Mouse (Mus musculus): Measurements from ENCODE around the gene Otx2. TPM values are rescaled to one million over a fixed set of nuclear protein-coding genes. Genes with fewer than 3 reads are reported as not detected.

Gene Otx2
- total RNA-seq, 2 experiments from 2014 or later: 0.16 to 0.39 TPM

- intact Hi-C loops (cut with DNase I): no loop called here
- no peak for DNase-seq (ENCODE audit: low spot score in 2 of 2)
Observed at GRCm38 (mm10) chr14:48608641-48609310, 64.8 kb downstream of the Otx2 start.

Other genes with a start within 250 kb of the Otx2 start
- 10 to 100 TPM; 20.0 to 30.4 TPM for gene Tmem260, start 227.7 kb downstream of the Otx2 start, total RNA-seq (2021)

All from left cerebral cortex, postnatal 36 days (tissue).